Mouse (Mus musculus) embryonic facial prominence, embryonic 13.5 days (tissue): ENCODE measurements at regions not wholly inside any gene's neighbourhood (a gene's known extent, or its start where the extent isn't known, plus 50 kb on each side); places are given as distances from the start of the nearest gene placed in this dataset.

ENCODE experiments used
- ATAC-seq: fragments of 200-750 bp; cut with Nextera tagmentation; 2 replicates; pipeline ENCODE4 v1.8.0; 2017; ENCODE audit warnings: low read depth; ENCODE audit not compliant: insufficient number of reproducible peaks, insufficient read depth, low FRiP score, low TSS enrichment
- H3K27ac ChIP-seq: fragments of 300-500 bp; sonication (generic); 2 replicates; pipeline ENCODE4 v1.5.1; 2015; ENCODE audit warnings: moderate library complexity, mild to moderate bottlenecking, inconsistent platforms
- H3K27me3 ChIP-seq: fragments of 300-500 bp; sonication (generic); 2 replicates; pipeline ENCODE4 v1.6.1; 2015; ENCODE audit warnings: mild to moderate bottlenecking, inconsistent platforms
- H3K36me3 ChIP-seq: fragments of 300-500 bp; sonication (generic); 2 replicates; pipeline ENCODE4 v1.6.1; 2015; ENCODE audit warnings: mild to moderate bottlenecking, inconsistent platforms
- H3K4me1 ChIP-seq: fragments of 300-500 bp; sonication (generic); 2 replicates; pipeline ENCODE4 v1.6.1; 2015; ENCODE audit warnings: inconsistent platforms
- H3K4me2 ChIP-seq: fragments of 300-500 bp; sonication (generic); 2 replicates; pipeline ENCODE4 v1.6.1; 2015; ENCODE audit warnings: moderate library complexity, mild to moderate bottlenecking, inconsistent platforms
- H3K4me3 ChIP-seq: fragments of 300-500 bp; sonication (generic); 2 replicates; pipeline ENCODE4 v1.5.1; 2015; ENCODE audit warnings: mild to moderate bottlenecking, inconsistent platforms
- H3K9ac ChIP-seq: fragments of 300-500 bp; sonication (generic); 2 replicates; pipeline ENCODE4 v1.6.1; 2015; ENCODE audit warnings: mild to moderate bottlenecking, inconsistent platforms
- H3K9me3 ChIP-seq: fragments of 300-500 bp; sonication (generic); 2 replicates; pipeline ENCODE4 v1.6.1; 2016; ENCODE audit warnings: inconsistent platforms
- WGBS: fragments of 180-500 bp; shearing (Covaris S2); methylation state at CpG from one replicate; pipeline ENCODE4 v1.1.7; 2015; ENCODE audit warnings: mixed read lengths; 5-methylcytosine and 5-hydroxymethylcytosine counted together

DNA sequence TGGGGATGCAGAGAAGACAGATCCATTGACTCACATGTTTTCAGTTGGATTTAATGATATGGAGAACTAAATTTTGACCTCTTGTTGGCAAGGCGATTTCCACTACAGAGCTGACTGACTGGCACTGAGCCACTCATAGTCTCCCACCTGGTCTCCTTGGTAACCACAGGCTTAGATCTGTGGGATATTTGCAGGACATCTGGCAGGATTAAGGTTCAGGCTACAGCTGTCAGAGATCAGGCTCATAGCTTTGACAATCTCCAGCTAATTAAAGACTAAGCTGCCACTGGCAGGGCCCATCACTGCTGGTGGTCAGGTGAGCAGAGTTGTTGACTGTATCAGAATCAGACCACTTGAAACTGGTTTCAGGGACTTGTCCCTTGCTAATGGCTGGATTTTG is 595.4 kb downstream of the Sema5a start:
- no peaks in the 10 kb centered on the region for H3K4me1 ChIP-seq
- H3K4me3 ChIP-seq = no peak overlapping the region
- ATAC-seq = no peak
- no peak overlapping the region for H3K4me2 ChIP-seq
- H3K27ac ChIP-seq = no peak overlapping the region
- H3K27me3 ChIP-seq = no peaks in the 10 kb centered on the region
- H3K36me3 ChIP-seq = no peaks in the 10 kb centered on the region
- 68% methylated on average over 1 of the region's 1 CpGs for WGBS
- no peaks in the 10 kb centered on the region for H3K9me3 ChIP-seq
- no peak overlapping the region for H3K9ac ChIP-seq
